Mouse (Mus musculus) ES-E14 (cell line): ENCODE results near the gene Gpatch8.

Experiments
- HCFC1 ChIP-seq: IDR thresholded peaks from 2 replicates; pipeline ENCODE4 v1.6.1; 2012; ENCODE audit warnings: low read length, inconsistent platforms, borderline replicate concordance; ENCODE audit not compliant: insufficient read depth
- ZNF384 ChIP-seq: IDR thresholded peaks from 2 replicates; pipeline ENCODE4 v1.6.1; 2012; ENCODE audit warnings: low read depth, low read length, inconsistent platforms

GRCm38 (mm10) chr11:102448327-102448726 is 107.9 kb downstream of the Gpatch8 start:
- no peak for TF ChIP-seq ZNF384
- TF ChIP-seq HCFC1: no peak
